Mouse (Mus musculus): ENCODE measurements at regions not wholly inside any gene's neighbourhood (a gene's known extent, or its start where the extent isn't known, plus 50 kb on each side); places are given as distances from the start of the nearest gene placed in this dataset.

GRCm38 (mm10) chr11:22644877-22645276 lies 133.0 kb downstream of the Tmem17 start:
- DNase-seq, result no peak

- DNase-seq, result no peak
Observed at GRCm38 (mm10) chr11:22646192-22646936, 134.5 kb downstream of the Tmem17 start.

GRCm38 (mm10) chr11:22648275-22648674 lies 136.4 kb downstream of the Tmem17 start:
- DNase-seq, result no peak

GRCm38 (mm10) chr11:22650771-22651170 lies 138.9 kb downstream of the Tmem17 start:
- no peak for DNase-seq

DNA sequence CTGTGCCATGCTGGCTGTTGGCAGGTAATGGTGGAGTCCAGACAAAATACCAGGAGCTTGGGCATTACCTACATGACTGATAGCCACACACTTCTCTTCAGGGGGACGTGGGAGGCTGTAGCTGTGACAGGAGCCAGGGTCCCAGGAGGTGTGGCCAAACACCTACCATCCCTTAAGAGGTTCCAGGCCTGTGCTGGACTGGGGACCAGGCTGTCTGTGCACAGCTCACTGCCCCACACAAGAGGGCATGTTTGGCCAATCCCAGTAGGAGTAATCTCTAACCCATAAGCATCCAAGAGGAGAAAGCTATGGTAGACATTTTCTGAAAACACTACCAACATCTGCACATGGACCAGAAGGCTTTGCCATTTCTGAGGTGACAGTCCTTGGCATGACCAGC lies 139.4 kb downstream of the Tmem17 start:
- no peak for DNase-seq

GRCm38 (mm10) chr11:22651911-22652310 lies 140.0 kb downstream of the Tmem17 start:
- DNase-seq, result no peak

DNA sequence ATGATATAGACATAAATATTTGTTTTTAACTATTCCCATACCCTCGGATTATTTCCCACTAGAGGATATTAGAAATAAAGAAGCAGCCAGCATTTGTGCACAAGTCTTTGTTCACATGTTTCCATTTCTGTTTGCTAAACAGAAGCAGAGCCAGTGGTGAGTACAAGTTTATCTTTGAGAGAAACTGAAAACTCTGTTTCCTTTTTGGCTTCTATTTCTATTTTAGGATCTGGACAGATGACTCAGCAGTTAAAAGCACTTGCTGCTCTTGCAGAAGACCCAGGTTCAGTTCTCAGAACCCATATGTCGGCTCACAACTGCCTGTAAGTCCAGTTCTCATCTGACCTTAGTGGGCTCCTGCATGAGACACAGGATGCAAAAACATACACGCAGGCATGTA lies 141.0 kb downstream of the Tmem17 start:
- DNase-seq, result no peak

DNA sequence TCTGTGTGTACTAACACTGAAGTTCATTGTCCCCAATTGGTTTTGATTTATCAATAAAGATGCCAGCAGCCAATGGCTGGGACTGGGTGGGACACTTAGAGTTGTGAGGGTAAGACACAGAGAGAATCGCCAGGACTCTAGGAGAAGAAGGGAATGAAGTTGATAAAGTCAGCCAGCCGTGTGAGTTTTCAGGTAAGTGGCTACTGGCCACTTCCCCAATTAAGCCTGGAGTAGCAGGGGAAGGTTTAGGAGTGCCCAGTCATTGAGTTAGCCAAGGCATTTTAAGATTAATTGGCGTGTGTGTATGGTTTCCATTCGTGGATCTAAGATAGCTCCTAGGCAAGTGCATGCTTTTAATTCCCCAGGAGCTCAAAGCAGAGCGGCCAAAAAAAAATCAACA lies 141.5 kb downstream of the Tmem17 start:
- no peak for DNase-seq

- no peak for DNase-seq
Observed at GRCm38 (mm10) chr11:22657635-22658034, 145.7 kb downstream of the Tmem17 start.

- no peak for DNase-seq
Observed at GRCm38 (mm10) chr11:22661072-22661471, 149.2 kb downstream of the Tmem17 start.

DNA sequence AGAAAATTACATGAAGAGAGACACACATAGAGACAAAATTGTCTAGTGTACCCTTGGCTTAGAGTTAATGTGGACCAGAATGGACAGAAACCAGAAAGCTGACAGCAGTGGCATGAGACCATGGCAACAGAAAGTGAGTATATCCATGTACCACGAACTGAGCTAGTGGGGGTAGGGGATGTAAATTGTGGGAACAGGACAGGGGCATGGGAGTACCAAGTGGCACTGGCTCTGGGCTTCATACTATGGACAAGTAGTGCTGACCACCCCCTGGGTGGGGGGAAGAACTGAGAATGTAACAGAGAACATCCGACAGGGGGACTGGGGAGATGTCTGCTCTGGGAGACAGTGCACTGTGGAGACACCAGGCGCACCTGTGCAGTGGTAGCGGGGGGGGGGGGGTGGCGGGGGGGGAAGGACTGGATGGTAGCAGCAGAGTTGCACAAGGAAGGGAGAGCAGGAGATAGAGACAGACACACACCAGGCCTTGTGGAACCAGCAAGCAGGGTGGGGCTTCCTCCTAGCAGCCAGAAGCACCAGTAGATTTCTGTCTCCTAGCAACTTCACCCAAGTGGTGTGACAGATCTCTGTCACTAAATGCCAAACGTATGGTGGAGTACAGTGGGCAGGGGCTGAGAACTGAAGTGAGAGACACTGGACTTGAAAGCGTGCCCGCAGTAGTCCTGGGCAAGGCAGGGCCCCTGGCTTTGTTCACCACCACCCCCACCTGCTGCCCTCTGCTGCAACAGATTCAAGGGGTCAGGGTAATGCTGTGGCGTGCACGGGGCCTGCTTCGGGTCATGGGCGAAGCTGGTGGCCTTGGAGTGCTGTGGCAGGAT lies 150.0 kb downstream of the Tmem17 start:
- no peak for DNase-seq

DNA sequence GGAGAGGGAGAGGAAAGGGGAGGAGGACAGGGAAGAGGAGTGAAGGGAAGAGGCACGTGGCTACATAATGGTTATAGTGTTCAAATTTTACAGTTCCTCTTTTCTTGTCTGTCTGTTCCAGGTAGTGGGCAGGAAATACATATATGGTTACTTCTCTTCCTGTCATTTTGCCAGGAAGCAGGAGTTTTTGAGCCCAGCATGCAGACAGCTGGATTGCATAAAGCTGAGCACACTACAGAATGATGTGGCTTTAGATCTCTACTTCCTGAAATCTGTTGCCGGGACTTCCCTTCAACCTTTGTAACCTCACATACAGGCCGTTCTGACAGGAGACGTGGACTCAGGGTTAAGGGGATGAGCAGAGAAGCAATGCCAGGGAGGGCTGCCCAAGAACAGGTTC lies 154.1 kb downstream of the Tmem17 start:
- DNase-seq, result no peak

DNA sequence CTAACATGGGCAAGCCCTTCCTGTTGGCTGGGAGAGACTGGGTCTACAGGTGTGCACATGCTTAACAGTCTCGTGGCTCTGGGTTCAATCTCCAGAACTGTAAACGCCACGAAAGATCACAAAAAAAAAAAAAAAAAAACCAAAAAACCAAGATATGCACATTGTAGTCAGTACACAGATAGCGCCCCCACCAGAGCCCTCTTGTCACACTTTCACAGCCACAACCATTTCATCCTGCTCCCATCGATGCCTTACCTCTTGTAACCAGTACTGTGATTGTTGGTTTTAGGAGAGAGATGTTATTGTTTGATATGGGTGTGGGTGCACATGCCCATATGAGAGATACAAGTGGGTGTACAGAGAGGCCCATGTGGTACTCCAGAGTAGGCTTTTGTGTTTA lies 154.5 kb downstream of the Tmem17 start:
- no peak for DNase-seq

GRCm38 (mm10) chr11:22668220-22668619 lies 156.3 kb downstream of the Tmem17 start:
- no peak for DNase-seq

DNA sequence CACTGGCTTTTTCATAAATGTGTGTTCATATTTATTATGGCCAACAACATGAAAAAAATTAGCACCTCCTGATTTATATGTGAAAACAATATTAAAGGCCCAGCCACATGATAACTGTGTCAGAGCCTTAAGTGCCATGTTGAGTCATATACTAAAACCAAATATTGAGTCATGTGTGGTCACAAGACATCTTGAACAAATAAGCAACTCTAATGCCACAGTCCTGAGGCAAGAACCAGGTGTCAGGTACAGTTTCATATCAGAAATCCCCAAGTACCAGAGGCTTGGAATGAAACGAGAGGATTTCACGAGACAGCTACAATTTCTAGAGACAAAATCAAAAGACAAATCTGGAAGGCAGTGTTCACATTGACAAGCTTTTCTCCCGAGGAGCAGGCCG lies 157.4 kb downstream of the Tmem17 start:
- no peak for DNase-seq

DNA sequence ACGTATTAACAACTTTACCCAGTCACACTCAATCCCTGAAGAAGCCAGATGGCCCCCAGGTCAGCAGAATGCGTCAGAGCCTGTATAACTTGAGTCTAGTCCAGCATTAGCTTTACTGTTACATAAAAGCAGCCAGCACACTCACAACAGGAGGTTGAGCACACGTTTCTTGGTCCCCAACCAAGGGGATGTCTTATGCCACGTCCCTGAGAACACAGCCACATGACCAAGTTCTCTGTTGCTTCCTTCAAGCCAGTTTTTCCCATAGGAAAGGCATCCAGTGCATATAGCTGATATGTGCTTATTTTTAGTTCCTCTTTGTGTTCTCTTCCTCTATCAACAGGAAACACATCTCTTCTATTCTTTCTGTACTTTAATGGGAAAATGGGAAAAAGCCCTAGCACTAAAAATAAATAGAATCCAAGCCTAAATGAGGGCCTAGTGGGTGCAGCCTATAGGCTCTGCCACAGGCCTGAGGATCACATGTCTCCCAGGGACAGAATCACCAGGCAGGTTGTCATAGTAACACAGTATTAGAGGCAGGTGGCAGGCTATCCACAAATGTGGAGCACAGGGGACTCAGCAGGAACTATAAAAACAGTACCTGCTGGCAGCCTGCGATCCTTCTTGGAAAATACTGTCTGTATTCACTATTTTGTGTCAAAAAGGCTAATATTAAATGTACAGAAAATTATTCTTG lies 160.1 kb downstream of the Tmem17 start:
- peak; percentile 34 to 53 for DNase-seq

DNA sequence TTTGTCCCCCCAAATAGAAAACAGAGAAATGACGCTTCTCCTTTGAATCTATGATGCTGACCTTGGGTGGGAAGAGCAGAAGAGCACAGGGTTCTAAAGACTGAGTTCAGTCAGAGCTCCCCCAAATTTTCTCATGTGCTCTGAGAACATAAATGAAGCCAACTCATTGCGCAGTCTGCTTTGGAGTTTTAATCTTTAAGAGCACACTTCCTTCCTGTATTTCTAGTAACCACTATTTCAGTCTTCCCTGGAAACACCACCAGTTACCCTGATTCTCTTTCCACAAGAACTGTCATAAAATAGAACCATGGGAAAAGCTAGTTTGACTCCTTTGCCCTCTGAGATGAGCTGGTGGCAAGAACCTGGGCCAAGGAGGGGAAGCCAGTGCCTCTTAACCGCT lies 163.2 kb downstream of the Tmem17 start:
- DNase-seq, result no peak

GRCm38 (mm10) chr11:22675754-22676153 lies 163.9 kb downstream of the Tmem17 start:
- DNase-seq, result no peak

- DNase-seq, result peak in 1 of 2 experiments; percentile 14
Observed at GRCm38 (mm10) chr11:22677337-22677736, 165.4 kb downstream of the Tmem17 start.

DNA sequence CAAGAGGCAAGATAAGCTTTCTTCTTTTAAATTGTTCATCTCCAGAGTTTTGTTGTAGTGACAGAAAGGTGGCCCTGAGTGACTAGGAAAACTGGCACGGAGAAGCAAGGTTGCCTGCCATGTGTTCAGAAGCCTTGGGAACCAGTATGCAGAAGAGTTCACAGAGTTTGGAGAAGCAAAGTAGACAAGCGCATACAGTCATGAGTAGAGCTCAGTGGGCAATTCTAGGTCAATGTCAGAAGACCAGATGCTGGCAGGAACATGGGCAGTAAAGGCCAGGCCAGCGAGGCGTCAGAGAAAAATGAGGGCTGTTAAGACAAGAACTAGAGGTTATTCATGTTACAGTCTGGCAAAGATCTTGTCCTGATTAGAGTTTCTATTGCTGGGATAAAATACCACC lies 172.7 kb downstream of the Tmem17 start:
- DNase-seq, result no peak

DNA sequence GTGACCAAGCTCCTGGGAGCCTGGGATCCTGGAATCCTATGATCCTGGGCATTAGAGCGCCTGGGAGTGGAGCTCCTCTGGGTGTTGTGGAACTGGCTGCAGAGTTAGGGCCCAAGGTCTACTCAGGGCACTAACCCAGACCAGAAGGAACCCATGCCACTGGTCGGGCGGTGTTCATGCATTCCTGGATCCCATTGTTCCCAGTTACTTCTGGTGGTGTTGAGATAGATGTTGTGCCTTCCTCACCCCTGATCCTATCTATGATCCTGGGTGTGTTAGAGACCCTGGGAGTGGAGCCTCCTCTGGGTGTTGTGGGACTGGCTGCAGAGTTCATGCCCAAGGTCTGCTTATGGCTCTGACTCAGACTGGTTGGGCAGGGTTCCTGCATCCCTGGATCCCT lies 169.9 kb downstream of the B3gnt2 start:
- no peak for DNase-seq

- no peak for DNase-seq
Observed at GRCm38 (mm10) chr11:22692281-22692857, 168.4 kb downstream of the B3gnt2 start.

DNA sequence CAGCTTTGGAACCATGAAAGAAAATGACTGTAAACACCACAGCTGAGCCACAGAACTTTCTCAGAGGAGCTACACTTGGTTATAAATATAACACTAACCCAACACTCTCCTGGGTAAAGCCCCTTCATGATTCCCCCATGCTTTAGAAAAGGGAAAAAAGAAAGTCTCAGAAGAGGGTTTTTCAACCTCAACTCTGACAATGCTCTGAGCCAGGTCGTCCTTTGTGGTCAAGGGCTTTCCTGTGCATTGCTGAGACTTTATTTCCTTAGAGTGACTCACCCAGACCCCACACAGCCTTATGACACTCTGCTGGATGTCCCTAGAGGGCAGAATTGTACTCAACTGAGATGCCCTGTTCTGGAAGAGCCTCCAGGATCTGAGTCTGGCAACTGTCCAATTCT lies 167.8 kb downstream of the B3gnt2 start:
- no peak for DNase-seq
